Mouse (Mus musculus): Measurements from ENCODE around the gene Trub2.

DNA sequence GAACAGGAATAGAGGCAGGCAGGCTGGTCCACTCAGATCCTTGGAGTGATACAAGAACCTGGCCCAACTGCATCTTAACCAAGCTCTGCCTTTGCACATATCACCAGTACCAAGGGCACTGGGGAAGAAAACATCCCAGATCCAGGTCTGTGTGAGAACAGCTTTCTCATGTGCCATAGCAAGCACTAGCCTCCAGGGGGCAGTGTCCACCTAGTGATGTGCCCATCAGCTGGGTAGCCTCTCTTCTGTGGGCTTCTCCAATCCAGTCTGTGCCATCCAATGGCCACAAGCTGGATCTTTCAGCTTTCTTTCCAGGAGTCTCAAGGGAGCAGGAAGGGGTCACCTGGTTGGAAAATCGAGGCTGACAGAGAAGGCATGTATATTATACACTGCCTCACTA is 23.5 kb downstream of the Trub2 start:
- peak; percentile 92 for TF ChIP-seq CTCF (IDR thresholded peaks at IDR 0.05)
- TF ChIP-seq EP300 (IDR thresholded peaks at IDR 0.05; ENCODE audit: insufficient read depth, low read depth, low read length) = 0 out of 2 replicates have a peak, but pooled peaks have one; percentile 53
